Mouse (Mus musculus): ENCODE results near the gene Gprin1. TPM values are rescaled to one million over a fixed set of nuclear protein-coding genes. Genes with fewer than 3 reads are reported as not detected.

Gene Gprin1
- polyA plus RNA-seq (2014; fragmentation: Illumina TruSeq; extraction: RNeasy Lipid Tissue Mini Kit (QIAGEN cat#74804); ENCODE audit: low read depth, low replicate concordance): not detected

DNA sequence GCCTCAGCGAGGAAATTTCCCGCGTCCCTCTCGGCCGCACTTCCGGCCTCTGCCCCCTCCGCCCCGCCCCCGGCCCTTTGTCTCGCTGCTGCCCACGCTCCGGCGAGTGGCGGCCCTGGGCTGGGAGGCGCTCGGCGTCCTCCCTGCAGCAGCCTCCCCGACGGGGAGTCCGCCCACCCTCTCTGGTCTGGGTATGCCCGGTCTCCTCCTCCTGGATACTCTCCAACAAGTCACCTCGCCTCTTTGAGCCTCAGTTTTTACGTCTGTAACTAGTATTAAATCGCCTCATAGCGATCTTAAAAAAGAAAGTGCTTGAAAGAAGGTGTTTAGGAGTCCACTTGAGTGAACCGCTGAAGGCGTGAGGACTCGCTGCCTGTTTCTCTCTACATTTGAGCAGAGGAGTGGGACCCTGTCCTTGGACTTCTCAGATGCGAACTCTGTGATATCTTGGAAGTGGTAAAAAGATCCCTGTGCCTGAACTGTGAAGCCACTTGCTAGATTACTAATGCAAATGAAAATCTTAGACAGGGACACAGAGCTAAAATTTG, at the start of gene Gprin1:
Gene Gprin1 (minus strand): TSS at position 11 of the 548 bp plus-strand sequence.

DNA sequence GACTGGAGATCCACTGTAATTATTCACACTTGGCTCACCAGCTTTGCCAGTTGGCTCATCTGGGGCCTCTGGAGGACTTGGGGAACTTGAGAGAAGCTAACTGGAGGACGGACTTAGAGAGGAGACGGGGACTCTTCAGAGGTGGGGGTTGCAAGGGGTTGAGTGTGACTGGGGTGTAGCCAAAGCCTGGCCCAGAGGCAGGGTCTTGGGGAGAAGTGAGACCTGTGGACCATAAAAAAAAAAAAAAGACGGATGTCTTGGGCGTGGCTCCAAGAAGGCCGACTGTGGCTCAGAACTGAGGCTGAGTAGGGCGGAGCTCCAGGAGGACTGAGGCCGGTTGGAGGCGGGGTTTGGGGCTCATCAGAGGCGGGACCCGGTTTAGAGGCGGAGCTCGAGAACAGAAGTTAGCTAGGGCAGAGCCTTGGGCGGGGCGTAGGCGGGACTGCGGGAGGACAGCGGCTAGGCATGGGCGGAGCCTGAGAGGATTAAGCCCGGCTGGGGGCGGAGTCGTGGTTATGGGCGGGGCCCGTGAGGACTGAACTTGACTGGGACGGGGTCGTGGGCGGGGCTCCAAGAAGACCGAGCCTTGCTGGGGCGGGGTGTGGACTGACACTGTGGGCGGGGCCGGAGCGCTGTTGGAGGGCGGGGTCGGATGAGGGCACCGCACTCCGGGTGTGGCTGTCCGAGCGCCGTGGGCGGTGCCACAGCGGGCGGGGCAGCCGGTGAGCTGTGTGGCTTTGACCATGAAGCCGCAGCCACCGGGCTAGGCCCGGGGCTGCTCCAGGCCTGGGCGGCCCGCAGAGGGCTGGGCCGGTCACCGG, 39.3 kb upstream of the Gprin1 start, which contains the start of gene Tspan17:
Gene Tspan17 (plus strand): TSS at position 638 of the 821 bp plus-strand sequence.

DNA sequence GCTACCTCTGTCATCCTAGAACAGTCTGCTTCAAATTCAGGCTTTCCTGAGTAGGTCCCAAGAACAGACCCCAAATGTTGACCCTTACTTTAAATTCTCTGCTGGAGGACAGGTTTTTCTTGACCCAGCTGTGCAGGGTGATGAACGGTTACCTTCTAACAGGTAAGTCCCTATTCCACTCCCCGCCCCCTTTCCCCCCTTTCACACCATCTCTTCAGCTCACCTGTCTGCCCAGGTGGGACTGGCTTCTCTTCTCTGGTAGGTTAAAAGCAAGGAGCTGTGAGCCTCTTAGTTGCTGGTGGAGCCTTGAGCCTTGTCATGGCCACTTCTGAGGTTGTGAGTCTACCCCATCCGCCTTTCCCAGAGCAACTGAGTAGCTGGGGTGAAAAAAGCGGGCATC, 34.0 kb upstream of the Gprin1 start, which contains the start of gene Eif4e1b:
Gene Eif4e1b (plus strand): TSS at position 301 of the 400 bp plus-strand sequence.

DNA sequence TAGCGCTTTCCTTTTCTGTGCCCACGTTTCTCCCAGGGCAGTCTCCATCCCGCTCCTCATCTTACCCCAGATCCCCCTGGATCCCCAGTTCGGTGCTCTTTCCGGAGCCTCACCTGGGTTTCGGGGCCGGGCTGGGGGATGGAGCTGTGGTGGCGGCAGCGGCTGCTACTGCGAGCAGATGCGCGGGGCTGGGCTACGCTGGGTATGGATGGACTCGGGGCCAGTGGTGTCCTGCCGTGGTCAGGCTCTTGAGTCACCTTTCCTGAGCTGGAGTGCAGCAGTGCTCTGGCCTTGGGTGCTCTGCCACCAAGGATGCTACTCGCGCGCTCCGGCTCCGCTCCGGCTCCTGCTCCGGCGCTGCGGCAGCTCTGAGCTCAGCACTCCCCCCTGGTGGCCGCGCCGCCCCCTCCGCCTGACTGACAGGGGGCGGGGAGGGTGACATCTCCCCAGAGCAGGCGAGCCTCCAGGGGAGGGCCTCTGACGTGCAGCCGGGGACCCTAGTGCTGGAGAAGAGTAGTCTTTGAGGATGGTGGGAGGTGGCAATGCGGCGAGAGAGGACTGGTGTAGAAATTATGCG, 16.6 kb upstream of the Gprin1 start, which contains the start of gene Sncb:
Gene Sncb (minus strand): TSS at position 404 of the 577 bp plus-strand sequence.

DNA sequence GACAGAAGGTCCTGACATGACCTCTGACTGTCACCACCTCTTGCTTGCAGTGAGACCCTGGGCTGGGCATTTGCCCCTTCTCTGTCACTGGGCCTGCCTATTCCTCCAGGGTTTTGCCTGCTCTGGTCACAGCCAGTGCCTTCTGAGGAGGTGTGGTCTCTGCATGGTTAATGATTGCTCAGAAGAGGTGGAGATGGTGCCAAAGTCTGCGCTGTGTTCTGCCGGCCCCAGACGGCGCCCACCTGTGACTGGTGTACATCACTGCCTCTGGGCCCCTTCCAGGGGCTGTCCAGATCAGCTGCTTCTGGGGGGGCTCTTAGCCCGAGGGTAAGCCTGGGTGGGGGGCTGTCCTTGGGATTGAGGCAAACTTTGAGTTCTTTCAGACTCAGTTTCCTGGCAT, 48.4 kb downstream of the Gprin1 start, which contains the start of gene Cdhr2:
Gene Cdhr2 (plus strand): TSS at position 219 of the 400 bp plus-strand sequence.

DNA sequence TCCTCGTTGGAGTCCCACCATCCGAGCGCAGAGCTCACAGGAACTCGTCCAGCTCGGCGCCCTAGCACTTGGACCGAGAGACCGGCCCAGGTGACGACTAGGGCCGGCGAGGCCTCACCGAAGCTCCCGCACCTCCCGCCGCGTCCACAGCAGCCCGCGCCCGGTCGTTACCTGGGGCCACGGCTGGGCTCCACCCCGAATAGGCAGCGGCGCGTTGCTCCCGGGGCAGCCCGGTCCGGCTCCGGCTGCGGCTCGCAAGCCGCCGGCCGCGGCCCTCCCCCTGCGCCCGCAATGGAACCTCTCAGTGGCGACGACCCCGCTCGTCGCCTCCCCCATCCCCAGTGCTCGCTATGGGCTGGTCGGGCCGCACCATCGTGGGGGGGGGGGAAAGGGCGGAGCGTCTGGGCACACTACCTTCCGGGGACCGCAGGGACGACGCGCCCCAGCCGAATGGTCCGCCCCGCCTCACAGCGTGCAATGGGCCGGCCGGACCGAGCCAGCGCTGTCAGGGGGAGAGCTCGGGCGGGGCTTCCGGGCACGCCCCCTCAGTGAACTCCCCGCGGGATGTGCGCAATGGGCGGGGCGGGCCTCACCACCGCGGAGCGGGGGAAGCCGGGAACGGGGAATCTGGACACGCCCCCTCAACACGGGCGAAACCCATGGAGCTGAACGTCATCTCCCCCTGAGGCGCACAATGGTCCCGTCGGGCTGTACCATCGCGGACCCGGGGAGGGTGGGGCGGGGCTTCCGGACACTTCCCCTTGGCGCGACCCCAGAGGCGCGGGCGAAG, 55.9 kb downstream of the Gprin1 start, which contains the start of gene Rnf44:
Gene Rnf44 (minus strand): TSS at position 350 of the 790 bp plus-strand sequence.

Other genes starting within 250 kb of the Gprin1 start
- gene Simc1, start 246.1 kb downstream of the Gprin1 start, polyA plus RNA-seq (2014; fragmentation: Illumina TruSeq; extraction: RNeasy Lipid Tissue Mini Kit (QIAGEN cat#74804); ENCODE audit: low read depth, low replicate concordance): 35.7 TPM
- 44.5 TPM for gene 4833439L19Rik, start 184.4 kb downstream of the Gprin1 start, polyA plus RNA-seq (2014; fragmentation: Illumina TruSeq; extraction: RNeasy Lipid Tissue Mini Kit (QIAGEN cat#74804); ENCODE audit: low read depth, low replicate concordance)
- gene Arl10, start 174.9 kb downstream of the Gprin1 start, polyA plus RNA-seq (2014; fragmentation: Illumina TruSeq; extraction: RNeasy Lipid Tissue Mini Kit (QIAGEN cat#74804); ENCODE audit: low read depth, low replicate concordance): not detected
- gene Nop16, start 159.8 kb downstream of the Gprin1 start, polyA plus RNA-seq (2014; fragmentation: Illumina TruSeq; extraction: RNeasy Lipid Tissue Mini Kit (QIAGEN cat#74804); ENCODE audit: low read depth, low replicate concordance): 8.0 TPM
- 10.6 TPM for gene Higd2a, start 159.7 kb downstream of the Gprin1 start, polyA plus RNA-seq (2014; fragmentation: Illumina TruSeq; extraction: RNeasy Lipid Tissue Mini Kit (QIAGEN cat#74804); ENCODE audit: low read depth, low replicate concordance)
- gene Cltb, start 138.5 kb downstream of the Gprin1 start, polyA plus RNA-seq (2014; fragmentation: Illumina TruSeq; extraction: RNeasy Lipid Tissue Mini Kit (QIAGEN cat#74804); ENCODE audit: low read depth, low replicate concordance): 5.6 TPM
- 59.8 TPM for gene Faf2, start 128.1 kb downstream of the Gprin1 start, polyA plus RNA-seq (2014; fragmentation: Illumina TruSeq; extraction: RNeasy Lipid Tissue Mini Kit (QIAGEN cat#74804); ENCODE audit: low read depth, low replicate concordance)
- gene Rnf44, start 56.0 kb downstream of the Gprin1 start, polyA plus RNA-seq (2014; fragmentation: Illumina TruSeq; extraction: RNeasy Lipid Tissue Mini Kit (QIAGEN cat#74804); ENCODE audit: low read depth, low replicate concordance): 11.5 TPM
- gene Cdhr2, start 48.4 kb downstream of the Gprin1 start, polyA plus RNA-seq (2014; fragmentation: Illumina TruSeq; extraction: RNeasy Lipid Tissue Mini Kit (QIAGEN cat#74804); ENCODE audit: low read depth, low replicate concordance): 0.14 TPM
- not detected for gene Sncb, start 16.7 kb upstream of the Gprin1 start, polyA plus RNA-seq (2014; fragmentation: Illumina TruSeq; extraction: RNeasy Lipid Tissue Mini Kit (QIAGEN cat#74804); ENCODE audit: low read depth, low replicate concordance)
- gene Eif4e1b, start 34.1 kb upstream of the Gprin1 start, polyA plus RNA-seq (2014; fragmentation: Illumina TruSeq; extraction: RNeasy Lipid Tissue Mini Kit (QIAGEN cat#74804); ENCODE audit: low read depth, low replicate concordance): not detected
- 5.2 TPM for gene Tspan17, start 39.5 kb upstream of the Gprin1 start, polyA plus RNA-seq (2014; fragmentation: Illumina TruSeq; extraction: RNeasy Lipid Tissue Mini Kit (QIAGEN cat#74804); ENCODE audit: low read depth, low replicate concordance)
- not detected for gene Unc5a, start 199.5 kb upstream of the Gprin1 start, polyA plus RNA-seq (2014; fragmentation: Illumina TruSeq; extraction: RNeasy Lipid Tissue Mini Kit (QIAGEN cat#74804); ENCODE audit: low read depth, low replicate concordance)

All from testis, adult 10 weeks (tissue).